Mouse (Mus musculus) hindbrain, postnatal 0 days (tissue): ENCODE measurements around the gene Nkapl. TPM values are rescaled to one million over a fixed set of nuclear protein-coding genes. Genes with fewer than 3 reads are reported as not detected.
A peak's percentile ranks its signal among the peaks of the same experiment; 100 is the strongest.
"Not testable (repeated sequence)": the region's sequence is repeated elsewhere in the genome, so short reads cannot be mapped to it uniquely, and the experiment has no call there.

Source experiments
- ATAC-seq: fragments of 200-750 bp; cut with Nextera tagmentation; 2 replicates; pipeline ENCODE4 v1.8.0; 2017; ENCODE audit warnings: mild to moderate bottlenecking, moderate TSS enrichment, moderate library complexity
- DNase-seq: peaks from one replicate; pipeline ENCODE4 v3.0.0-alpha.2; 2015; ENCODE audit warnings: low spot score
- H3K27ac ChIP-seq: fragments of 300-500 bp; sonication (generic); 2 replicates; pipeline ENCODE4 v1.5.1; 2014; ENCODE audit warnings: mild to moderate bottlenecking
- H3K27me3 ChIP-seq: fragments of 300-500 bp; sonication (generic); 2 replicates; pipeline ENCODE4 v1.6.1; 2014; ENCODE audit warnings: low read length, mixed read lengths; ENCODE audit not compliant: insufficient read depth
- H3K36me3 ChIP-seq: fragments of 300-500 bp; sonication (generic); 2 replicates; pipeline ENCODE4 v1.6.1; 2014; ENCODE audit warnings: low read length, mixed read lengths; ENCODE audit not compliant: insufficient read depth
- H3K4me1 ChIP-seq: fragments of 300-500 bp; sonication (generic); 2 replicates; pipeline ENCODE4 v1.6.1; 2014; ENCODE audit warnings: antibody characterized with exemption, low read length, mixed read lengths; ENCODE audit not compliant: insufficient read depth
- H3K4me2 ChIP-seq: fragments of 300-500 bp; sonication (generic); 2 replicates; pipeline ENCODE4 v1.6.1; 2014; ENCODE audit warnings: low read depth, mild to moderate bottlenecking, low read length, moderate library complexity, mixed read lengths
- H3K4me3 ChIP-seq: fragments of 300-500 bp; sonication (generic); 2 replicates; pipeline ENCODE4 v1.5.1; 2014; ENCODE audit warnings: low read length
- H3K9ac ChIP-seq: fragments of 300-500 bp; sonication (generic); replicated peaks from 2 replicates; pipeline ENCODE4 v1.6.1; 2014; ENCODE audit warnings: mild to moderate bottlenecking, low read length, moderate library complexity, mixed read lengths
- H3K9me3 ChIP-seq: fragments of 300-500 bp; sonication (generic); 2 replicates; pipeline ENCODE4 v1.6.1; 2016; ENCODE audit warnings: low read length, mixed read lengths
- CTCF ChIP-seq: IDR thresholded peaks from 2 replicates; pipeline ENCODE4 v1.5.1; 2016; ENCODE audit warnings: antibody characterized with exemption, control low read depth, low read depth
- WGBS: fragments of 180-500 bp; shearing (Covaris S2); extraction: QIAGEN DNeasy Blood & Tissue Kit; methylation state at CpG from one replicate; pipeline ENCODE4 v1.1.7; 2014; 5-methylcytosine and 5-hydroxymethylcytosine counted together
- polyA plus RNA-seq: library from polyadenylated mRNA; unstranded; fragments of >200 nt; fragmentation: Nextera tagmentation; extraction: Ambion mirVana; gene quantifications from 2 replicates; pipeline ENCODE4 v1.2.1, GENCODE M21; 2015
- total RNA-seq: library from RNA; depleted of rRNA; stranded (reverse); fragments of >200 nt; gene quantifications from 2 replicates; pipeline ENCODE4 v1.2.3, GENCODE M21; 2014

Gene Nkapl
- total and polyA plus RNA-seq, 2 experiments from 2014 or later = 1.1 to 1.5 TPM

GRCm38 (mm10) chr13:21486881-21487280, 18.6 kb upstream of the Nkapl start:
- no peak overlapping the region for H3K4me2 ChIP-seq
- no peak for ATAC-seq
- no peak for DNase-seq
- peaks cover 15% of the 10 kb centered on the region; the same call in 1 of the 2 replicates for H3K36me3 ChIP-seq
- TF ChIP-seq CTCF = no peak
- WGBS = 94% methylated on average over 1 of the region's 1 CpGs
- no peak overlapping the region for H3K27ac ChIP-seq
- no peaks in the 10 kb centered on the region for H3K4me1 ChIP-seq
- no peaks in the 10 kb centered on the region for H3K27me3 ChIP-seq
- H3K9ac ChIP-seq = no peak overlapping the region
- no peak overlapping the region for H3K4me3 ChIP-seq
- no peaks in the 10 kb centered on the region for H3K9me3 ChIP-seq

DNA sequence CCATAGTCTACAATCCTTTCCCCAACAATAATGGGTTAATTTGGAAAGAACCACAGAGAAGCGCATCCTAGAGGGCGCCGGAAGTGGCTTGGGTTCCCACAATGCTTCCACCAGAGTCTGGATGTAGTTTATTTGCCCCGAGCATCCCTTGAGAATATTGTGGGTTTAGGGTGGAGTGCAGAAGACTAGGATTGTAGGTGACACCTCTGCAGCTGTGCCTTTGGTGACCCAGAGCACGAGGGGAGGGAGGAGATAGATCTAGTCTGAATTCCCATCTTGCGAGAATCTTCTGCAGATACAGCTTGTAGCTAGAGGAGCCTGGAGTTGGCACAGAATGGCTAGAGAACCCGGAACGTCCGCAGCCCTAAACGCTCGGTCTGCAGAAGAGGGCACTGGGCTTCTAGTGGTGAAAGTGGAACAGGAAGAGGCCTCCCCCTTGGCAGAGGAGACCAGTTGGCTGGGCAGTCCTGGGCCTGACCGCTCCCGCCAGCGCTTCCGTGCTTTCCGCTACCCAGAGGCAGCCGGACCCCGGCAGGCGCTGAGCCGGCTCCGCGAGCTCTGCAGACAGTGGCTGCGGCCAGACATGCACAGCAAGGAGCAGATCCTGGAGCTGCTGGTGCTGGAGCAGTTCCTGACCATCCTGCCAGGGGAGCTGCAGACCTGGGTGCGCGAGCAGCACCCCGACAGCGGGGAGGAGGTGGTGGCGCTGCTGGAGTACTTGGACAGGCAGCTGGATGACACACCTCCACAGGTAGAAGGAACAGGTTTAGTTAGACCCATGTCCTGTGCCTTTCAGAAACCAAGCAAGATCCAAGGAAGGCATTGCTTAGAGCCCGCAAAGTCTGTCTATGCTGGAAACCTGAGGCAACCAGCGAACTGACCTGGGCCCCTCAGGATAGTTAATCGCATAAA, 10.7 kb upstream of the Nkapl start, which contains the start of the genes Zkscan4 and Gm10065:
Gene Zkscan4 (plus strand): TSS at position 149 of the 912 bp plus-strand sequence.
Gene Gm10065 (minus strand): TSS at position 683 of the 912 bp plus-strand sequence.
- peak within 1 kb of the TSS; percentile 90 for H3K27ac ChIP-seq
- not testable (repeated sequence) for H3K9me3 ChIP-seq, H3K27me3 ChIP-seq, H3K4me1 ChIP-seq, H3K36me3 ChIP-seq
- DNase-seq (peak; percentile 93), ATAC-seq (peak; percentile 94)
- H3K4me3 ChIP-seq = peak within 1 kb of the TSS; percentile 57
- TF ChIP-seq CTCF = peak; percentile 57
- H3K4me2 ChIP-seq = peak within 1 kb of the TSS; percentile 56
- H3K9ac ChIP-seq = peak within 1 kb of the TSS; percentile 70
- WGBS = 3% methylated on average over 27 of the region's 31 CpGs

DNA sequence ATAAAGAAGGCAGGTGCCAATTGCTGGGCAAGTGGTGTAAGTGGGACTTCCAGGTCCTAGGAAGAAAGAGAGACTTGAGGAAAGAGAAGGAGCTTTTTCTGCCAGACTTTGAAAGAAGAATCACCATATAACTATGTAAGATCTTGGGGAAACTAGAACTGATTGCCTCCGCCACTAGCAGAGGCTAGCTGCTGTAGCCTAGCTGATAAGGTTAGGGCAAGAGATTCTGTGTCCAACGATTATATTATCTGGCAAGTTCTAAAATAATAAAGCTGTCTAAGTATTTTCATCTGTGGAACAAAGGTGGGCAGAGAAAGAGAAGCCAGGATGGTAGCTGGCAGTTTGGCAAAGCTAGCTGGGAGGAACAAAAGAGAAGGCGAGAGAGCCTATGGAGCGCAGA, 4.1 kb upstream of the Nkapl start:
- H3K4me3 ChIP-seq = no peak overlapping the region
- no peak overlapping the region for H3K9ac ChIP-seq
- no peaks in the 10 kb centered on the region for H3K4me1 ChIP-seq
- H3K27ac ChIP-seq = no peak overlapping the region
- 0 out of 2 replicates have a peak, but pooled peaks cover 4% of the 10 kb centered on the region for H3K27me3 ChIP-seq
- ATAC-seq (no peak), DNase-seq (no peak)
- H3K36me3 ChIP-seq = no peaks in the 10 kb centered on the region
- H3K4me2 ChIP-seq = no peak overlapping the region
- TF ChIP-seq CTCF = no peak
- 31% methylated on average over 4 of the region's 4 CpGs for WGBS
- H3K9me3 ChIP-seq = no peaks in the 10 kb centered on the region

GRCm38 (mm10) chr13:21469097-21469496, 788 bp upstream of the Nkapl start:
- ATAC-seq = no peak
- H3K4me3 ChIP-seq = no peak overlapping the region
- 24% methylated on average over 9 of the region's 9 CpGs for WGBS
- H3K27me3 ChIP-seq = 0 out of 2 replicates have a peak, but pooled peaks cover 4% of the 10 kb centered on the region
- no peak overlapping the region for H3K27ac ChIP-seq
- no peak for DNase-seq
- peak overlapping the region; percentile 87 for H3K4me2 ChIP-seq
- H3K9ac ChIP-seq = no peak overlapping the region
- H3K36me3 ChIP-seq = no peaks in the 10 kb centered on the region
- no peaks in the 10 kb centered on the region for H3K4me1 ChIP-seq
- TF ChIP-seq CTCF = no peak
- H3K9me3 ChIP-seq = no peaks in the 10 kb centered on the region

- TF ChIP-seq CTCF = no peak
- no peak overlapping the region for H3K27ac ChIP-seq
- no peak overlapping the region; the same call in 1 of the 2 replicates for H3K4me2 ChIP-seq
- WGBS = 89% methylated on average over 10 of the region's 10 CpGs
- DNase-seq (no peak), ATAC-seq (no peak)
- H3K27me3 ChIP-seq = 0 out of 2 replicates have a peak, but pooled peaks cover 4% of the 10 kb centered on the region
- no peaks in the 10 kb centered on the region for H3K4me1 ChIP-seq
- H3K4me3 ChIP-seq = no peak overlapping the region
- H3K9ac ChIP-seq = no peak overlapping the region
- no peaks in the 10 kb centered on the region for H3K36me3 ChIP-seq
- no peaks in the 10 kb centered on the region for H3K9me3 ChIP-seq
Observed at GRCm38 (mm10) chr13:21467336-21467735, 973 bp downstream of the Nkapl start.

GRCm38 (mm10) chr13:21462516-21462915, 5.8 kb downstream of the Nkapl start:
- H3K36me3 ChIP-seq, H3K27me3 ChIP-seq, H3K4me2 ChIP-seq, H3K27ac ChIP-seq, H3K4me1 ChIP-seq, DNase-seq, H3K9ac ChIP-seq, H3K9me3 ChIP-seq, ATAC-seq, H3K4me3 ChIP-seq: not testable (repeated sequence)
- 53% methylated on average over 9 of the region's 9 CpGs for WGBS

- H3K27ac ChIP-seq = no peak overlapping the region
- H3K4me1 ChIP-seq = peaks cover 7% of the 10 kb centered on the region; the same call in 1 of the 2 replicates
- no peaks in the 10 kb centered on the region for H3K36me3 ChIP-seq
- H3K27me3 ChIP-seq = no peaks in the 10 kb centered on the region
- no peak for DNase-seq
- no peak for ATAC-seq
- H3K9ac ChIP-seq = no peak overlapping the region
- no peaks in the 10 kb centered on the region for H3K9me3 ChIP-seq
- H3K4me2 ChIP-seq = no peak overlapping the region
- H3K4me3 ChIP-seq = no peak overlapping the region
- TF ChIP-seq CTCF = no peak
- WGBS = 12% methylated on average over 4 of the region's 4 CpGs
Observed at GRCm38 (mm10) chr13:21456347-21456746, 12.0 kb downstream of the Nkapl start.
